Mouse (Mus musculus): Measurements from ENCODE around the gene Rxfp4. TPM values are rescaled to one million over a fixed set of nuclear protein-coding genes. Genes with fewer than 3 reads are reported as not detected.
"Not testable (repeated sequence)": the region's sequence is repeated elsewhere in the genome, so short reads cannot be mapped to it uniquely, and the experiment has no call there.

The Rxfp4 gene
- polyA plus RNA-seq, 1 experiment from 2014 or later: 0.18 TPM

GRCm38 (mm10) chr3:88615902-88616391, 37.0 kb downstream of the Rxfp4 start:
- ATAC-seq (ENCODE audit: low read depth): peak; percentile 68
- WGBS: 27% methylated on average over 9 of the region's 9 CpGs

GRCm38 (mm10) chr3:88615117-88615516, 37.8 kb downstream of the Rxfp4 start:
- WGBS: 51% methylated on average over 5 of the region's 5 CpGs

More at GRCm38 (mm10) chr3:88615902-88616391, 37.0 kb downstream of the Rxfp4 start:
- H3K27ac ChIP-seq (replicated peaks; ENCODE audit: low read depth, low read length): peak overlapping the region; percentile 82
- no peaks in the 10 kb centered on the region for H3K27me3 ChIP-seq (replicated peaks; ENCODE audit: control insufficient read depth, insufficient read depth, low read length)
- H3K4me2 ChIP-seq (ENCODE audit: low read depth, low read length): peak overlapping the region; percentile 43
- peak; percentile 90 for DNase-seq (ENCODE audit: low spot score)
- H3K36me3 ChIP-seq (ENCODE audit: control insufficient read depth, insufficient read depth, low read length): no peaks in the 10 kb centered on the region
- peak overlapping the region; percentile 43 for H3K9ac ChIP-seq (ENCODE audit: low read depth, low read length)
- H3K4me1 ChIP-seq (ENCODE audit: control insufficient read depth, insufficient read depth, low read length): peaks cover 19% of the 10 kb centered on the region
- H3K4me3 ChIP-seq (ENCODE audit: low read depth, low read length): peak overlapping the region; percentile 20
- no peaks in the 10 kb centered on the region for H3K9me3 ChIP-seq (ENCODE audit: control insufficient read depth, low read length)

GRCm38 (mm10) chr3:88614418-88614817, 38.5 kb downstream of the Rxfp4 start:
- no peak overlapping the region; the same call in 1 of the 2 replicates for H3K27ac ChIP-seq (replicated peaks; ENCODE audit: low read depth, low read length)

More at GRCm38 (mm10) chr3:88615117-88615516, 37.8 kb downstream of the Rxfp4 start:
- H3K4me1 ChIP-seq (ENCODE audit: control insufficient read depth, insufficient read depth, low read length): peaks cover 19% of the 10 kb centered on the region
- no peaks in the 10 kb centered on the region for H3K36me3 ChIP-seq (ENCODE audit: control insufficient read depth, insufficient read depth, low read length)
- H3K9ac ChIP-seq (ENCODE audit: low read depth, low read length): peak overlapping the region; percentile 43; the same call in 1 of the 2 replicates
- peak; percentile 79 for ATAC-seq (ENCODE audit: low read depth)
- peak overlapping the region; percentile 43; the same call in 1 of the 2 replicates for H3K4me2 ChIP-seq (ENCODE audit: low read depth, low read length)
- H3K27me3 ChIP-seq (replicated peaks; ENCODE audit: control insufficient read depth, insufficient read depth, low read length): no peaks in the 10 kb centered on the region
- no peaks in the 10 kb centered on the region for H3K9me3 ChIP-seq (ENCODE audit: control insufficient read depth, low read length)
- peak; percentile 71 for DNase-seq (ENCODE audit: low spot score)
- peak overlapping the region; percentile 82 for H3K27ac ChIP-seq (replicated peaks; ENCODE audit: low read depth, low read length)
- H3K4me3 ChIP-seq (ENCODE audit: low read depth, low read length): peak overlapping the region; percentile 20

GRCm38 (mm10) chr3:88609066-88609465, 43.9 kb downstream of the Rxfp4 start:
- 70% methylated on average over 4 of the region's 4 CpGs for WGBS

More at GRCm38 (mm10) chr3:88614418-88614817, 38.5 kb downstream of the Rxfp4 start:
- H3K9ac ChIP-seq (ENCODE audit: low read depth, low read length): no peak overlapping the region
- no peaks in the 10 kb centered on the region for H3K27me3 ChIP-seq (replicated peaks; ENCODE audit: control insufficient read depth, insufficient read depth, low read length)
- H3K9me3 ChIP-seq (ENCODE audit: control insufficient read depth, low read length): no peaks in the 10 kb centered on the region
- WGBS: 69% methylated on average over 8 of the region's 8 CpGs
- H3K36me3 ChIP-seq (ENCODE audit: control insufficient read depth, insufficient read depth, low read length): no peaks in the 10 kb centered on the region
- ATAC-seq (ENCODE audit: low read depth) (no peak), DNase-seq (ENCODE audit: low spot score) (no peak)
- H3K4me3 ChIP-seq (ENCODE audit: low read depth, low read length): no peak overlapping the region
- H3K4me2 ChIP-seq (ENCODE audit: low read depth, low read length): no peak overlapping the region
- peaks cover 19% of the 10 kb centered on the region for H3K4me1 ChIP-seq (ENCODE audit: control insufficient read depth, insufficient read depth, low read length)

GRCm38 (mm10) chr3:88607758-88608138, 45.2 kb downstream of the Rxfp4 start:
- ATAC-seq (ENCODE audit: low read depth): peak; percentile 45
- Histone ChIP-seq H3K27ac (replicated peaks; ENCODE audit: low read depth, low read length) (no peak overlapping the region), H3K36me3 (ENCODE audit: control insufficient read depth, insufficient read depth, low read length) (no peaks in the 10 kb centered on the region), H3K4me3 (ENCODE audit: low read depth, low read length) (peak overlapping the region; percentile 29), H3K27me3 (replicated peaks; ENCODE audit: control insufficient read depth, insufficient read depth, low read length) (no peaks in the 10 kb centered on the region), H3K9ac (ENCODE audit: low read depth, low read length) (peak overlapping the region; percentile 53), H3K4me2 (ENCODE audit: low read depth, low read length) (peak overlapping the region; percentile 59), H3K4me1 (ENCODE audit: control insufficient read depth, insufficient read depth, low read length) (0 out of 2 replicates have a peak, but pooled peaks cover 5% of the 10 kb centered on the region), H3K9me3 (ENCODE audit: control insufficient read depth, low read length) (no peaks in the 10 kb centered on the region)
- no peak for DNase-seq (ENCODE audit: low spot score)
- WGBS: 30% methylated on average over 9 of the region's 10 CpGs

More at GRCm38 (mm10) chr3:88609066-88609465, 43.9 kb downstream of the Rxfp4 start:
- DNase-seq (ENCODE audit: low spot score) (no peak), ATAC-seq (ENCODE audit: low read depth) (no peak)
- Histone ChIP-seq H3K4me3 (ENCODE audit: low read depth, low read length) (no peak overlapping the region), H3K4me1 (ENCODE audit: control insufficient read depth, insufficient read depth, low read length) (0 out of 2 replicates have a peak, but pooled peaks cover 5% of the 10 kb centered on the region), H3K9ac (ENCODE audit: low read depth, low read length) (no peak overlapping the region), H3K9me3 (ENCODE audit: control insufficient read depth, low read length) (no peaks in the 10 kb centered on the region), H3K27me3 (replicated peaks; ENCODE audit: control insufficient read depth, insufficient read depth, low read length) (no peaks in the 10 kb centered on the region), H3K27ac (replicated peaks; ENCODE audit: low read depth, low read length) (no peak overlapping the region), H3K4me2 (ENCODE audit: low read depth, low read length) (no peak overlapping the region), H3K36me3 (ENCODE audit: control insufficient read depth, insufficient read depth, low read length) (no peaks in the 10 kb centered on the region)

- H3K9me3 ChIP-seq (ENCODE audit: control insufficient read depth, low read length): no peaks in the 10 kb centered on the region
- no peaks in the 10 kb centered on the region for H3K27me3 ChIP-seq (replicated peaks; ENCODE audit: control insufficient read depth, insufficient read depth, low read length)
- H3K4me3 ChIP-seq (ENCODE audit: low read depth, low read length): peak overlapping the region; percentile 29
- 0 out of 2 replicates have a peak, but pooled peaks cover 5% of the 10 kb centered on the region for H3K4me1 ChIP-seq (ENCODE audit: control insufficient read depth, insufficient read depth, low read length)
- H3K9ac ChIP-seq (ENCODE audit: low read depth, low read length): peak overlapping the region; percentile 53
- 0% methylated on average over 16 of the region's 20 CpGs for WGBS
- peak overlapping the region; percentile 59 for H3K4me2 ChIP-seq (ENCODE audit: low read depth, low read length)
- H3K27ac ChIP-seq (replicated peaks; ENCODE audit: low read depth, low read length): no peak overlapping the region
- no peaks in the 10 kb centered on the region for H3K36me3 ChIP-seq (ENCODE audit: control insufficient read depth, insufficient read depth, low read length)
- DNase-seq (ENCODE audit: low spot score) (peak; percentile 87), ATAC-seq (ENCODE audit: low read depth) (peak; percentile 93)
Measured at GRCm38 (mm10) chr3:88607065-88607757, 45.7 kb downstream of the Rxfp4 start.

GRCm38 (mm10) chr3:88605666-88606065, 47.3 kb downstream of the Rxfp4 start, which contains the start of gene Arhgef2:
Gene Arhgef2 (plus strand): TSS chr3:88605966.
- H3K4me2 ChIP-seq (ENCODE audit: low read depth, low read length); H3K27ac ChIP-seq (replicated peaks; ENCODE audit: low read depth, low read length); H3K4me1 ChIP-seq (ENCODE audit: control insufficient read depth, insufficient read depth, low read length); H3K27me3 ChIP-seq (replicated peaks; ENCODE audit: control insufficient read depth, insufficient read depth, low read length); DNase-seq (ENCODE audit: low spot score); H3K9ac ChIP-seq (ENCODE audit: low read depth, low read length); ATAC-seq (ENCODE audit: low read depth); H3K36me3 ChIP-seq (ENCODE audit: control insufficient read depth, insufficient read depth, low read length); H3K4me3 ChIP-seq (ENCODE audit: low read depth, low read length); H3K9me3 ChIP-seq (ENCODE audit: control insufficient read depth, low read length): not testable (repeated sequence)
- 83% methylated on average over 2 of the region's 2 CpGs for WGBS

GRCm38 (mm10) chr3:88604863-88605262, 48.1 kb downstream of the Rxfp4 start:
- 87% methylated on average over 7 of the region's 7 CpGs for WGBS
- Histone ChIP-seq H3K36me3 (ENCODE audit: control insufficient read depth, insufficient read depth, low read length) (no peaks in the 10 kb centered on the region), H3K27ac (replicated peaks; ENCODE audit: low read depth, low read length) (no peak overlapping the region), H3K27me3 (replicated peaks; ENCODE audit: control insufficient read depth, insufficient read depth, low read length) (no peaks in the 10 kb centered on the region), H3K4me3 (ENCODE audit: low read depth, low read length) (no peak overlapping the region), H3K4me2 (ENCODE audit: low read depth, low read length) (no peak overlapping the region), H3K4me1 (ENCODE audit: control insufficient read depth, insufficient read depth, low read length) (0 out of 2 replicates have a peak, but pooled peaks cover 5% of the 10 kb centered on the region), H3K9ac (ENCODE audit: low read depth, low read length) (no peak overlapping the region), H3K9me3 (ENCODE audit: control insufficient read depth, low read length) (no peaks in the 10 kb centered on the region)
- no peak for DNase-seq (ENCODE audit: low spot score)
- ATAC-seq (ENCODE audit: low read depth): no peak

All from embryonic facial prominence, embryonic 14.5 days (tissue).